Mouse (Mus musculus) bone marrow macrophage, adult 2 months (primary cell): ENCODE data around the gene Golt1a.

Source experiments
- CTCF ChIP-seq: IDR thresholded peaks from 2 replicates; pipeline ENCODE4 v1.5.1; 2012; ENCODE audit warnings: low read depth, mild to moderate bottlenecking, low read length, moderate library complexity
- POLR2A ChIP-seq: IDR thresholded peaks from 2 replicates; pipeline ENCODE4 v1.6.1; 2012; ENCODE audit warnings: mild to moderate bottlenecking, low read depth, low read length, borderline replicate concordance

DNA sequence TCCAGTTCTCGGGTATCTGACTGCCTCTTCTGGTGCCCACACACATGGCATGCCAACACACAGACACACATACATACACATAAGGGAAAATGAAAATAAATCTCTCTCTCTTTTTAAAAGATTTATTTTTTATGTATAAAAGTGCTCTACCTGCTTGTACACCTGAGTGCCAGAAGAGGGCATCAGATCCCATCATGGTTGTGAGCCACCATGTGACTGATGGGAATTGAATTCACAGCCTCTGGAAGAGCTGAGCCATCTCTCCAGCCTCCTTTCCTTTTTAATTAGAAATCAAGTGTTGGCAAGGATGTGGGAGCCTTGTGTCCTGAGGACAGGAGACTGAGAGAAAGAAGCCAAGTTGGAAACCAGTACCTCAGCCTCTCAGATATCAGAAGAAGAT, 7.5 kb downstream of the Golt1a start:
- no peak for TF ChIP-seq CTCF
- TF ChIP-seq POLR2A, result no peak
